Comparison of ENCODE assay signal across 13 mouse cellular contexts in the genomic region with DNA sequence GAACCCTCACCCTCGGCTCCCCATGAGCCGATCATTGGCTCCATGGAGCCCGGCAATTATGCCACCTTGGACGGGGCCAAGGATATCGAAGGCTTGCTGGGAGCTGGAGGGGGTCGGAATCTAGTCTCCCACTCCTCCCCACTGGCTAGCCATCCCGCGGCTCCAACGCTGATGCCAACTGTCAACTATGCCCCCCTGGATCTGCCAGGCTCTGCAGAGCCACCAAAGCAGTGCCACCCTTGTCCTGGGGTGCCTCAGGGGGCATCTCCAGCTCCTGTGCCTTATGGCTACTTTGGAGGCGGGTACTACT. TPM values are rescaled to one million over a fixed set of nuclear protein-coding genes. Genes with fewer than 3 reads are reported as not detected.
A peak's percentile ranks its signal among the peaks of the same experiment; 100 is the strongest.
DNase-seq lines count a peak whose midpoint lies in the region; ATAC-seq and TF ChIP-seq lines count a peak whose summit lies in the region.
"Had no signal": no experiment of that assay in that cellular context is flagged by ENCODE, and none has a peak within 500 bp of the region (broad histone marks: within the 10 kb centered on the region; RNA-seq: fewer than 3 reads in every experiment).

No protein-coding gene starts in this region.

- H3K4me1 ChIP-seq in hindbrain, embryonic 10.5 days (replicated peaks), result peaks cover 11% of the 10 kb centered on the region; the same call in 1 of the 2 replicates
- H3K4me1 ChIP-seq in hindbrain, embryonic 11.5 days (replicated peaks; ENCODE audit: control insufficient read depth, insufficient read depth, low read length), result no peaks in the 10 kb centered on the region
- H3K4me1 ChIP-seq in E14TG2a.4 (replicated peaks; ENCODE audit: low read depth, low read length), result peaks cover 67% of the 10 kb centered on the region
- peaks cover 4% of the 10 kb centered on the region; the same call in 1 of the 2 replicates for H3K4me1 ChIP-seq in embryonic facial prominence, embryonic 13.5 days
- H3K4me1 ChIP-seq in limb, embryonic 12.5 days (replicated peaks), result peaks cover 11% of the 10 kb centered on the region
- H3K4me1 ChIP-seq: liver, embryonic 13.5 days had no signal

- WGBS in hindbrain, embryonic 10.5 days, result 1% methylated on average over 10 of the region's 10 CpGs
- WGBS in hindbrain, embryonic 11.5 days, result 1% methylated on average over 10 of the region's 10 CpGs
- 1% methylated on average over 10 of the region's 10 CpGs for WGBS in embryonic facial prominence, embryonic 13.5 days
- 0% methylated on average over 10 of the region's 10 CpGs for WGBS in limb, embryonic 12.5 days

- H3K4me3 ChIP-seq in hindbrain, embryonic 10.5 days, result peak overlapping the region; percentile 26; the same call in 1 of the 2 replicates
- no peak overlapping the region; the same call in 1 of the 2 replicates for H3K4me3 ChIP-seq in hindbrain, embryonic 11.5 days (ENCODE audit: low read depth, low read length)
- peak overlapping the region; percentile 68 for H3K4me3 ChIP-seq in E14TG2a.4 (replicated peaks; ENCODE audit: low read length)
- peak overlapping the region; percentile 24 for H3K4me3 ChIP-seq in embryonic facial prominence, embryonic 13.5 days
- H3K4me3 ChIP-seq in limb, embryonic 12.5 days (replicated peaks), result peak overlapping the region; percentile 25
- H3K4me3 ChIP-seq: liver, embryonic 13.5 days had no signal

- DNase-seq in hindbrain, embryonic 10.5 days (ENCODE audit: low spot score), result no peak
- DNase-seq in hindbrain, embryonic 11.5 days (ENCODE audit: low spot score), result no peak
- no peak for DNase-seq in cerebellum, postnatal 4 days (ENCODE audit: low spot score in 2 of 2)
- DNase-seq in MN1 (ENCODE audit: low spot score), result no peak
- DNase-seq: cerebellum, postnatal 14 days; liver, embryonic 13.5 days; spleen, adult 18-20 months had no signal

- H3K9ac ChIP-seq in hindbrain, embryonic 11.5 days (ENCODE audit: low read depth, low read length), result no peak overlapping the region
- no peak overlapping the region for H3K9ac ChIP-seq in embryonic facial prominence, embryonic 13.5 days
- no peak overlapping the region for H3K9ac ChIP-seq in limb, embryonic 12.5 days (replicated peaks)
- H3K9ac ChIP-seq: liver, embryonic 13.5 days had no signal

- no peak overlapping the region for H3K27ac ChIP-seq in hindbrain, embryonic 10.5 days
- no peak overlapping the region for H3K27ac ChIP-seq in hindbrain, embryonic 11.5 days (ENCODE audit: low read depth, low read length)
- no peak overlapping the region for H3K27ac ChIP-seq in embryonic facial prominence, embryonic 13.5 days
- H3K27ac ChIP-seq in limb, embryonic 12.5 days, result no peak overlapping the region
- H3K27ac ChIP-seq: liver, embryonic 13.5 days had no signal

- H3K4me2 ChIP-seq in hindbrain, embryonic 11.5 days (replicated peaks; ENCODE audit: low read depth, low read length), result no peak overlapping the region
- peak overlapping the region; percentile 42 for H3K4me2 ChIP-seq in embryonic facial prominence, embryonic 13.5 days
- H3K4me2 ChIP-seq in limb, embryonic 12.5 days, result peak overlapping the region; percentile 48
- H3K4me2 ChIP-seq: liver, embryonic 13.5 days had no signal

- peaks cover 100% of the 10 kb centered on the region for H3K27me3 ChIP-seq in hindbrain, embryonic 10.5 days (ENCODE audit: insufficient read depth, poor library complexity, severe bottlenecking)
- peaks cover 98% of the 10 kb centered on the region for H3K27me3 ChIP-seq in hindbrain, embryonic 11.5 days (ENCODE audit: control insufficient read depth, insufficient read depth, low read length)
- peaks cover 96% of the 10 kb centered on the region for H3K27me3 ChIP-seq in E14TG2a.4 (ENCODE audit: insufficient read depth, low read length)
- peaks cover 100% of the 10 kb centered on the region for H3K27me3 ChIP-seq in embryonic facial prominence, embryonic 13.5 days
- peaks cover 98% of the 10 kb centered on the region for H3K27me3 ChIP-seq in limb, embryonic 12.5 days
- H3K27me3 ChIP-seq: CH12.LX had no signal

- TF ChIP-seq CTCF in E14TG2a.4 (conservative IDR thresholded peaks at IDR 0.05; ENCODE audit: low read length), result no peak

- no peaks in the 10 kb centered on the region for H3K36me3 ChIP-seq in hindbrain, embryonic 10.5 days
- no peaks in the 10 kb centered on the region for H3K36me3 ChIP-seq in hindbrain, embryonic 11.5 days (ENCODE audit: control insufficient read depth, insufficient read depth, low read length)
- H3K36me3 ChIP-seq in E14TG2a.4 (ENCODE audit: insufficient read depth, low read length), result no peaks in the 10 kb centered on the region
- H3K36me3 ChIP-seq in embryonic facial prominence, embryonic 13.5 days, result no peaks in the 10 kb centered on the region
- no peaks in the 10 kb centered on the region for H3K36me3 ChIP-seq in limb, embryonic 12.5 days
- H3K36me3 ChIP-seq: liver, embryonic 13.5 days had no signal

- H3K9me3 ChIP-seq in hindbrain, embryonic 10.5 days, result no peaks in the 10 kb centered on the region
- H3K9me3 ChIP-seq in hindbrain, embryonic 11.5 days (ENCODE audit: control insufficient read depth, low read length), result no peaks in the 10 kb centered on the region
- H3K9me3 ChIP-seq in E14TG2a.4 (ENCODE audit: low read length), result no peaks in the 10 kb centered on the region
- H3K9me3 ChIP-seq in embryonic facial prominence, embryonic 13.5 days, result no peaks in the 10 kb centered on the region
- no peaks in the 10 kb centered on the region for H3K9me3 ChIP-seq in limb, embryonic 12.5 days
- H3K9me3 ChIP-seq: liver, embryonic 13.5 days had no signal

- no peak for ATAC-seq in hindbrain, embryonic 11.5 days (ENCODE audit: low FRiP score)
- no peak for ATAC-seq in embryonic facial prominence, embryonic 13.5 days (ENCODE audit: insufficient number of reproducible peaks, insufficient read depth, low FRiP score, low TSS enrichment, low read depth)
- ATAC-seq in limb, embryonic 12.5 days (ENCODE audit: insufficient number of reproducible peaks, insufficient read depth, low FRiP score, low TSS enrichment, low read depth), result no peak
- ATAC-seq in erythroid progenitor cell, adult 5-6 weeks (replicated peaks; ENCODE audit: low FRiP score, poor library complexity, severe bottlenecking), result no peak

RNA-seq across cellular contexts. Expression of a gene that starts 0.2 kb away (rescaled TPM):
- polyA plus RNA-seq in hindbrain, embryonic 10.5 days (2016; fragmentation: Nextera tagmentation; extraction: Ambion mirVana), result not detected in 2 replicates
- not detected in 2 replicates for polyA plus RNA-seq in hindbrain, embryonic 11.5 days (2014; fragmentation: Nextera tagmentation; extraction: Ambion mirVana)
- polyA plus RNA-seq in embryonic facial prominence, embryonic 13.5 days (2015; fragmentation: Nextera tagmentation; extraction: Ambion mirVana), result not detected in 2 replicates
- polyA plus RNA-seq in limb, embryonic 12.5 days (2016; fragmentation: Nextera tagmentation; extraction: Ambion mirVana), result not detected in 2 replicates
- not detected in 2 replicates for total RNA-seq in erythroid progenitor cell, adult 5-6 weeks (2015; ENCODE audit: low replicate concordance)
- total RNA-seq in erythroid progenitor cell, adult 5-6 weeks (2017; ENCODE audit: low replicate concordance), result not detected in 2 replicates
- polyA plus RNA-seq: frontal cortex, adult 2 months; liver, embryonic 13.5 days had no signal
